Mouse (Mus musculus) spleen, adult 2 months (tissue): Measurements from ENCODE around the gene Cog5.

Experiments used
- CTCF ChIP-seq: fragments of 200-500 bp; IDR thresholded peaks from 2 replicates; pipeline ENCODE4 v1.5.1; 2011; ENCODE audit warnings: mild to moderate bottlenecking, inconsistent platforms; ENCODE audit not compliant: insufficient read depth, insufficient read length, insufficient replicate concordance; ENCODE audit errors: extremely low read depth
- POLR2A ChIP-seq: fragments of 200-500 bp; IDR thresholded peaks from 2 replicates; pipeline ENCODE4 v1.6.1; 2011; ENCODE audit warnings: low read depth, low read length, inconsistent platforms

DNA sequence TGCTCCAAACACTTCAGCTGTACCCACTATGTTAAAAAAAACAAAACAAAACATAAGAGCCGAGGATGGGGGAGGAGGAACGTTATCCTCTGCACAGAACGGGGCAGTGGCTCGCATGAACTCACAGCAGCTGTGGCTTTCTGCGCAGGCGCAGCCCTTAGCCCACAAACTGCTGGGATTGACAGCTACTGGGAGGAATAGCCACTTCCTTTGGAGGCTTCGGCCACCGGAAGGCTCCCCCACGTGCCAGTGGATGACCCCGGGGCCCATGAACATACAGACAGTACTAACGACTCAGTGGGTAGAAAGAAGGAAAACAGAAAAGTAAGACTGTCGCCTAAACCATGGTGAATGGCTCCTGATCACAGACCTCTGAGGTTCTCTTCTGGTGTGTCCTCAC is 330.0 kb downstream of the Cog5 start:
- no peak for TF ChIP-seq POLR2A
- no peak for TF ChIP-seq CTCF
